ENCODE assay signal across 29 mouse cellular contexts in the genomic region with DNA sequence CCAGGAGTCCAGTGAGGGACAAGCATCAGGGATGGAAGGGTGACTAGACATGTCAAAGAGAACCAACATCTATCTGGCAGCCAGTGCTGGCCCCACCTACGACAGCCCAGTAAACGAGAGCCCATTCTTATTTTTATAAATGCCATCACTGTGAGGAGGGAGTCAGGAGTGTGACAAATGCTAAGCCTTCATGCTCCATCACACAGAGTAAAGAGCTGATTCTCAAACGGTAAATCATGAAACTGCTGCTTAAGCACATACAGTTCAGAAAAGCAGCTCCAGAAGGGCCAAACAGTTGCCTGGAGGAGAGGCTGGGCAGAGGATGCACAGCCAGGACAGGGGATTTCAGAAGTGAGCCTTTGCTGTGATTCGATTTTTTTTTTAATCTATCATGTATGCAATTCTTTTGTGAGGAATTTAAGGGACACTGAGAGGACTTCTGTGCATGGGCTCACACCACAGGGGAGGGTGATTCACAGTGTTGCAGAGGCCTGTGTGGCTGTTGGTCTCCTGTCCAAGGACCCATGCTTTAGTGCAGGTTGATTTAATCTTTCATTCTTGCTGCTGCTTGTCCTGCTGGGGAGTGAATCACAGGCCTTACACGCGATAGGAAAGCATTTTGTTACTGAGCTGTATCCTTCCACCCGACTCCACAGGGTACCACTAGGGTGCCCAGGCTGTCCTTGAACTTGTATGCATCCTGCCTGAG. TPM values are rescaled to one million over a fixed set of nuclear protein-coding genes. Genes with fewer than 3 reads are reported as not detected.
DNase-seq lines count a peak whose midpoint lies in the region; ATAC-seq and TF ChIP-seq lines count a peak whose summit lies in the region.
"Had no signal": no experiment of that assay in that cellular context is flagged by ENCODE, and none has a peak within 500 bp of the region (broad histone marks: within the 10 kb centered on the region; RNA-seq: fewer than 3 reads in every experiment).

No protein-coding gene starts in this region.

- no peak for ATAC-seq in hindbrain, embryonic 14.5 days (ENCODE audit: low FRiP score)
- no peak for ATAC-seq in hindbrain, embryonic 11.5 days (ENCODE audit: low FRiP score)
- ATAC-seq in midbrain, embryonic 13.5 days = peak; percentile 56; the same call in 1 of the 2 replicates
- no peak for ATAC-seq in midbrain, postnatal 0 days (ENCODE audit: low FRiP score)
- ATAC-seq: CD4-positive, CD25-positive, alpha-beta regulatory T cell, adult 4 months; intestine, embryonic 15.5 days had no signal

- H3K4me2 ChIP-seq in hindbrain, embryonic 14.5 days (replicated peaks) = no peak overlapping the region
- no peak overlapping the region for H3K4me2 ChIP-seq in hindbrain, embryonic 11.5 days (replicated peaks; ENCODE audit: low read depth, low read length)
- no peak overlapping the region for H3K4me2 ChIP-seq in midbrain, embryonic 13.5 days (replicated peaks)
- no peak overlapping the region for H3K4me2 ChIP-seq in midbrain, postnatal 0 days (ENCODE audit: low read depth, low read length, poor library complexity, severe bottlenecking)
- H3K4me2 ChIP-seq: embryonic facial prominence, embryonic 13.5 days; forebrain, embryonic 12.5 days; hindbrain, embryonic 15.5 days; intestine, embryonic 15.5 days; liver, embryonic 15.5 days; lung, embryonic 15.5 days had no signal

- H3K36me3 ChIP-seq in hindbrain, embryonic 14.5 days (replicated peaks; ENCODE audit: control insufficient read depth, insufficient read depth) = no peaks in the 10 kb centered on the region
- no peaks in the 10 kb centered on the region for H3K36me3 ChIP-seq in hindbrain, embryonic 11.5 days (ENCODE audit: control insufficient read depth, insufficient read depth, low read length)
- no peaks in the 10 kb centered on the region for H3K36me3 ChIP-seq in midbrain, embryonic 13.5 days
- no peaks in the 10 kb centered on the region for H3K36me3 ChIP-seq in midbrain, postnatal 0 days (ENCODE audit: insufficient read depth, low read length)
- H3K36me3 ChIP-seq: embryonic facial prominence, embryonic 13.5 days; forebrain, embryonic 12.5 days; hindbrain, embryonic 15.5 days; intestine, embryonic 15.5 days; limb, embryonic 10.5 days; liver, embryonic 15.5 days; lung, embryonic 15.5 days had no signal

- no peaks in the 10 kb centered on the region for H3K9me3 ChIP-seq in hindbrain, embryonic 14.5 days (ENCODE audit: control insufficient read depth, low read length)
- H3K9me3 ChIP-seq in hindbrain, embryonic 11.5 days (ENCODE audit: control insufficient read depth, low read length) = no peaks in the 10 kb centered on the region
- H3K9me3 ChIP-seq in midbrain, embryonic 13.5 days = no peaks in the 10 kb centered on the region
- no peaks in the 10 kb centered on the region for H3K9me3 ChIP-seq in midbrain, postnatal 0 days (ENCODE audit: low read length)
- H3K9me3 ChIP-seq: embryonic facial prominence, embryonic 13.5 days; forebrain, embryonic 12.5 days; hindbrain, embryonic 15.5 days; intestine, embryonic 15.5 days; limb, embryonic 10.5 days; liver, embryonic 15.5 days; lung, embryonic 15.5 days; megakaryocyte, embryonic 14.5 days had no signal

- no peak for TF ChIP-seq CTCF in midbrain, postnatal 0 days (IDR thresholded peaks at IDR 0.05)

- no peak for DNase-seq in hindbrain, embryonic 14.5 days (ENCODE audit: low spot score)
- DNase-seq in hindbrain, embryonic 11.5 days (ENCODE audit: low spot score) = no peak
- no peak for DNase-seq in midbrain, postnatal 0 days (ENCODE audit: low spot score)
- peak; percentile 18 for DNase-seq in urinary bladder, postnatal 14 days (ENCODE audit: low spot score)
- no peak for DNase-seq in urinary bladder, postnatal 10 days (ENCODE audit: low spot score)
- DNase-seq in adrenal gland, postnatal 25 days = no peak
- DNase-seq: adrenal gland, adult 8-10 months; cerebellum, adult 2 months; cerebellum, postnatal 25 days; embryo, embryonic 11 days; gastrocnemius, postnatal 25 days; heart, adult 2 months; kidney, postnatal 10 days; liver; lung, postnatal 36 days; right cerebral cortex, postnatal 14 days had no signal

- WGBS in hindbrain, embryonic 14.5 days = 40% methylated on average over 7 of the region's 7 CpGs
- WGBS in hindbrain, embryonic 11.5 days = 46% methylated on average over 7 of the region's 7 CpGs
- 29% methylated on average over 7 of the region's 7 CpGs for WGBS in midbrain, embryonic 13.5 days
- 35% methylated on average over 7 of the region's 7 CpGs for WGBS in midbrain, postnatal 0 days

- H3K4me1 ChIP-seq in hindbrain, embryonic 14.5 days (replicated peaks; ENCODE audit: control insufficient read depth, insufficient read depth, low read length) = 0 out of 2 replicates have a peak, but pooled peaks cover 7% of the 10 kb centered on the region
- H3K4me1 ChIP-seq in hindbrain, embryonic 11.5 days (replicated peaks; ENCODE audit: control insufficient read depth, insufficient read depth, low read length) = no peaks in the 10 kb centered on the region
- peaks cover 15% of the 10 kb centered on the region for H3K4me1 ChIP-seq in midbrain, embryonic 13.5 days (replicated peaks)
- H3K4me1 ChIP-seq in midbrain, postnatal 0 days (ENCODE audit: insufficient read depth, low read length) = no peaks in the 10 kb centered on the region
- H3K4me1 ChIP-seq: intestine, embryonic 15.5 days; liver, embryonic 15.5 days; lung, embryonic 15.5 days; megakaryocyte, embryonic 14.5 days had no signal

- no peaks in the 10 kb centered on the region for H3K27me3 ChIP-seq in hindbrain, embryonic 14.5 days (ENCODE audit: control insufficient read depth, insufficient read depth, low read length)
- no peaks in the 10 kb centered on the region for H3K27me3 ChIP-seq in hindbrain, embryonic 11.5 days (ENCODE audit: control insufficient read depth, insufficient read depth, low read length)
- peaks cover 4% of the 10 kb centered on the region; the same call in 1 of the 2 replicates for H3K27me3 ChIP-seq in midbrain, embryonic 13.5 days
- H3K27me3 ChIP-seq in midbrain, postnatal 0 days (ENCODE audit: insufficient read depth, low read length) = no peaks in the 10 kb centered on the region
- H3K27me3 ChIP-seq: embryonic facial prominence, embryonic 13.5 days; forebrain, embryonic 12.5 days; hindbrain, embryonic 15.5 days; intestine, embryonic 15.5 days; liver, embryonic 15.5 days; lung, embryonic 15.5 days had no signal

- no peak overlapping the region for H3K4me3 ChIP-seq in hindbrain, embryonic 14.5 days (replicated peaks; ENCODE audit: low read length)
- H3K4me3 ChIP-seq in hindbrain, embryonic 11.5 days (ENCODE audit: low read depth, low read length) = no peak overlapping the region
- H3K4me3 ChIP-seq in midbrain, embryonic 13.5 days (replicated peaks) = no peak overlapping the region
- no peak overlapping the region for H3K4me3 ChIP-seq in midbrain, postnatal 0 days (ENCODE audit: low read depth, low read length)
- H3K4me3 ChIP-seq: embryonic facial prominence, embryonic 13.5 days; erythroblast, embryonic 14.5 days; forebrain, embryonic 12.5 days; heart, adult 2 months; hindbrain, embryonic 15.5 days; intestine, embryonic 15.5 days; layer of hippocampus, adult 2 months; limb, embryonic 10.5 days; liver, embryonic 15.5 days; lung, embryonic 15.5 days; megakaryocyte, embryonic 14.5 days had no signal

- H3K27ac ChIP-seq in hindbrain, embryonic 14.5 days = peak overlapping the region; percentile 28; the same call in 1 of the 2 replicates
- H3K27ac ChIP-seq in hindbrain, embryonic 11.5 days (ENCODE audit: low read depth, low read length) = no peak overlapping the region
- H3K27ac ChIP-seq in midbrain, embryonic 13.5 days = 0 out of 2 replicates have a peak overlapping the region, but pooled peaks have one; percentile 19
- no peak overlapping the region for H3K27ac ChIP-seq in midbrain, postnatal 0 days (ENCODE audit: low read depth, low read length)
- H3K27ac ChIP-seq: embryonic facial prominence, embryonic 13.5 days; forebrain, embryonic 12.5 days; heart, adult 2 months; hindbrain, embryonic 15.5 days; intestine, embryonic 15.5 days; layer of hippocampus, adult 2 months; limb, embryonic 10.5 days; liver, embryonic 15.5 days; lung, embryonic 15.5 days; stomach, postnatal 0 days had no signal

- H3K9ac ChIP-seq in hindbrain, embryonic 14.5 days = no peak overlapping the region
- H3K9ac ChIP-seq in hindbrain, embryonic 11.5 days (ENCODE audit: low read depth, low read length) = no peak overlapping the region
- H3K9ac ChIP-seq in midbrain, embryonic 13.5 days (replicated peaks) = no peak overlapping the region
- H3K9ac ChIP-seq in midbrain, postnatal 0 days (replicated peaks; ENCODE audit: low read length, poor library complexity, severe bottlenecking) = no peak overlapping the region
- H3K9ac ChIP-seq: embryonic facial prominence, embryonic 13.5 days; forebrain, embryonic 12.5 days; hindbrain, embryonic 15.5 days; intestine, embryonic 15.5 days; liver, embryonic 15.5 days; lung, embryonic 15.5 days had no signal

RNA-seq across cellular contexts. Expression of a gene that starts 16.4 kb away (rescaled TPM):
- polyA plus RNA-seq in hindbrain, embryonic 14.5 days (2014; fragmentation: Nextera tagmentation; extraction: Ambion mirVana) = 15.8 and 16.1 TPM in 2 replicates
- polyA plus RNA-seq in hindbrain, embryonic 11.5 days (2014; fragmentation: Nextera tagmentation; extraction: Ambion mirVana) = 5.7 and 6.5 TPM in 2 replicates
- polyA plus RNA-seq in midbrain, embryonic 13.5 days (2015; fragmentation: Nextera tagmentation; extraction: Ambion mirVana) = 5.4 and 5.7 TPM in 2 replicates
- total RNA-seq in midbrain, postnatal 0 days (2014; rRNA removed) = 75.2 and 75.8 TPM in 2 replicates
- polyA plus RNA-seq in midbrain, postnatal 0 days (2015; fragmentation: Nextera tagmentation; extraction: Ambion mirVana) = 6.0 and 6.4 TPM in 2 replicates
- total RNA-seq in adrenal gland, postnatal 25 days (2021) = 2.6 TPM in 2 replicates
- polyA plus RNA-seq: erythroblast, embryonic 14.5 days had no signal

Comparison
In these comparisons a context has a peak if more than half of its experiments do, and no peak if none do; other contexts are left out.
1. H3K27ac ChIP-seq: peak in hindbrain, embryonic 14.5 days (single experiment) and midbrain, embryonic 13.5 days (single experiment); none in hindbrain, embryonic 11.5 days (single experiment) and midbrain, postnatal 0 days (single experiment).